Mouse (Mus musculus) hindlimb bud, embryonic 11.5 days (tissue): ENCODE results near the gene Jak3.
"Not testable (repeated sequence)": the region's sequence is repeated elsewhere in the genome, so short reads cannot be mapped to it uniquely, and the experiment has no call there.

Experiments used
- DNase-seq: peaks from one replicate; pipeline ENCODE4 v3.0.0-alpha.2; 2012; ENCODE audit warnings: low read depth, low spot score; ENCODE audit errors: extremely low spot score

Jak3 gene

GRCm38 (mm10) chr8:71719928-71720457 is 43.9 kb downstream of the Jak3 start:
- peak; percentile 37 for DNase-seq

- no peak for DNase-seq
These were observed 47.0 kb downstream of the Jak3 start for GRCm38 (mm10) chr8:71723047-71723551.

GRCm38 (mm10) chr8:71724389-71724788 is 48.3 kb downstream of the Jak3 start:
- DNase-seq: no peak

GRCm38 (mm10) chr8:71725122-71725924 is 49.2 kb downstream of the Jak3 start, which contains the start of gene Fcho1:
TSS of gene Fcho1 (minus strand) at chr8:71725716.
- no peak for DNase-seq

GRCm38 (mm10) chr8:71728240-71728785 is 52.2 kb downstream of the Jak3 start:
- DNase-seq: no peak

- DNase-seq: no peak
These were observed 52.9 kb downstream of the Jak3 start for GRCm38 (mm10) chr8:71728826-71729620.

GRCm38 (mm10) chr8:71731652-71732230 is 55.6 kb downstream of the Jak3 start:
- DNase-seq: no peak

GRCm38 (mm10) chr8:71738316-71738715 is 62.2 kb downstream of the Jak3 start:
- DNase-seq: not testable (repeated sequence)
